Mouse (Mus musculus): ENCODE data around the gene Prtg. TPM values are rescaled to one million over a fixed set of nuclear protein-coding genes. Genes with fewer than 3 reads are reported as not detected.

Prtg gene
- total and polyA plus RNA-seq, 2 experiments from 2014 or later, result 0.65 to 4.4 TPM

- WGBS, result 65% methylated on average over 11 of the region's 11 CpGs
These were observed 27.7 kb upstream of the Prtg start for GRCm38 (mm10) chr9:72779004-72779403.

GRCm38 (mm10) chr9:72779733-72780132 is 26.9 kb upstream of the Prtg start:
- Histone ChIP-seq H3K36me3 (ENCODE audit: insufficient read depth, low read length) (no peaks in the 10 kb centered on the region), H3K9me3 (ENCODE audit: low read length) (no peaks in the 10 kb centered on the region), H3K4me3 (ENCODE audit: low read length) (no peak overlapping the region), H3K27ac (no peak overlapping the region), H3K4me2 (ENCODE audit: low read depth, low read length) (no peak overlapping the region), H3K4me1 (ENCODE audit: insufficient read depth, low read length) (no peaks in the 10 kb centered on the region), H3K27me3 (ENCODE audit: insufficient read depth, low read length) (no peaks in the 10 kb centered on the region), H3K9ac (replicated peaks; ENCODE audit: low read length) (no peak overlapping the region)
- 22% methylated on average over 4 of the region's 4 CpGs for WGBS
- TF ChIP-seq CTCF (IDR thresholded peaks at IDR 0.05; ENCODE audit: low read depth), result 0 out of 2 replicates have a peak, but pooled peaks have one; percentile 1
- ATAC-seq (no peak), DNase-seq (ENCODE audit: low spot score) (no peak)

More at GRCm38 (mm10) chr9:72779004-72779403, 27.7 kb upstream of the Prtg start:
- Histone ChIP-seq H3K27ac (no peak overlapping the region), H3K27me3 (ENCODE audit: insufficient read depth, low read length) (no peaks in the 10 kb centered on the region), H3K4me3 (ENCODE audit: low read length) (no peak overlapping the region), H3K9ac (replicated peaks; ENCODE audit: low read length) (no peak overlapping the region), H3K4me2 (ENCODE audit: low read depth, low read length) (no peak overlapping the region), H3K9me3 (ENCODE audit: low read length) (no peaks in the 10 kb centered on the region), H3K36me3 (ENCODE audit: insufficient read depth, low read length) (no peaks in the 10 kb centered on the region), H3K4me1 (ENCODE audit: insufficient read depth, low read length) (no peaks in the 10 kb centered on the region)
- no peak for ATAC-seq
- TF ChIP-seq CTCF (IDR thresholded peaks at IDR 0.05; ENCODE audit: low read depth), result no peak
- DNase-seq (ENCODE audit: low spot score), result no peak

DNA sequence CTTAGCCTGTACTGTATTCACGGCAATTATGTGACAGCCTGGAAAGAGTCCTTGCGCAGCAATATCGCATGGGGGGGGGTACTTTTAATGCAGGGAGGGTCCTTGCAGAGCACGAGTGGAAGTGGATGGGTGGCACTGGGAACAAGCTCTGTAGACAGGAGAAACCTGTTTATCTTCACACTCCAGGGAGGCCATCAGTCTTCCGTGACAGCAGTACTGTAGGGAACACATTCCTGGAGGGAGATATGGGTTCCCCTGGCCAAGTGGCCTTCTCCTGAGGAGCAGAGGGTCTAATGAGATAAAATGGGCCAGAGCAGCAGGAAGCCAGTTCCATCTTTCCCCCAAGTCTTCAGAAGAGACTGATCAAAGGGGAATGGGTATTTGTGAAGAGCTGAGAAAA is 26.0 kb upstream of the Prtg start:
- no peak overlapping the region for H3K9ac ChIP-seq (replicated peaks; ENCODE audit: low read length)
- no peaks in the 10 kb centered on the region for H3K36me3 ChIP-seq (ENCODE audit: insufficient read depth, low read length)
- H3K4me1 ChIP-seq (ENCODE audit: insufficient read depth, low read length), result no peaks in the 10 kb centered on the region
- no peak for DNase-seq (ENCODE audit: low spot score)
- no peaks in the 10 kb centered on the region for H3K9me3 ChIP-seq (ENCODE audit: low read length)
- no peak overlapping the region for H3K27ac ChIP-seq
- H3K27me3 ChIP-seq (ENCODE audit: insufficient read depth, low read length), result no peaks in the 10 kb centered on the region
- no peak for TF ChIP-seq CTCF (IDR thresholded peaks at IDR 0.05; ENCODE audit: low read depth)
- no peak for ATAC-seq
- no peak overlapping the region for H3K4me2 ChIP-seq (ENCODE audit: low read depth, low read length)
- 27% methylated on average over 5 of the region's 5 CpGs for WGBS
- H3K4me3 ChIP-seq (ENCODE audit: low read length), result no peak overlapping the region

- H3K9me3 ChIP-seq (ENCODE audit: low read length), result no peaks in the 10 kb centered on the region
- no peaks in the 10 kb centered on the region for H3K27me3 ChIP-seq (ENCODE audit: insufficient read depth, low read length)
- H3K4me3 ChIP-seq (ENCODE audit: low read length), result no peak overlapping the region
- TF ChIP-seq CTCF (IDR thresholded peaks at IDR 0.05; ENCODE audit: low read depth), result no peak
- WGBS, result 52% methylated on average over 4 of the region's 4 CpGs
- ATAC-seq (no peak), DNase-seq (ENCODE audit: low spot score) (no peak)
- H3K9ac ChIP-seq (replicated peaks; ENCODE audit: low read length), result no peak overlapping the region
- H3K4me1 ChIP-seq (ENCODE audit: insufficient read depth, low read length), result no peaks in the 10 kb centered on the region
- no peaks in the 10 kb centered on the region for H3K36me3 ChIP-seq (ENCODE audit: insufficient read depth, low read length)
- H3K27ac ChIP-seq, result no peak overlapping the region
- no peak overlapping the region for H3K4me2 ChIP-seq (ENCODE audit: low read depth, low read length)
These were observed 25.2 kb upstream of the Prtg start for GRCm38 (mm10) chr9:72781466-72781865.

DNA sequence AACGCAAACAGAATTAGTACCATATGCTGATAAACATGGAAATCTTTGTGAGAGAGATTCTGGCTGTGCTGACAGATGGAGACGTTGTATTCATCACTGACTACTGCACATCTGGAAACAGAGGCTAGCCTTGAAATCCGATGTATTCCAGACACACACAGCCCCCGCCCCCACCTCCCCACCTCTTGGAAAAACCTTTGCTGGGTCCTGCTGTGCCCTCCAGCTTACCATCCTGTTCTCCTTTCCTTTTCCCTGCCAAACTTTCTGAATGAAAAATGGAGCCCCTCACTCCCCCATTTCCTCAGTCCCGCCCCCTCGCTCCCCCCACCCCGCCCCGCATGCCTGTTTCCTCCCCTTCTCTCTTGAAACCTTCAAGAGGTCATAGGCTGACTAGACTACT is 24.6 kb upstream of the Prtg start:
- WGBS, result 46% methylated on average over 8 of the region's 8 CpGs
- Histone ChIP-seq H3K9me3 (ENCODE audit: low read length) (no peaks in the 10 kb centered on the region), H3K9ac (replicated peaks; ENCODE audit: low read length) (no peak overlapping the region), H3K36me3 (ENCODE audit: insufficient read depth, low read length) (no peaks in the 10 kb centered on the region), H3K27ac (no peak overlapping the region), H3K4me3 (ENCODE audit: low read length) (no peak overlapping the region), H3K4me2 (ENCODE audit: low read depth, low read length) (no peak overlapping the region), H3K27me3 (ENCODE audit: insufficient read depth, low read length) (no peaks in the 10 kb centered on the region), H3K4me1 (ENCODE audit: insufficient read depth, low read length) (no peaks in the 10 kb centered on the region)
- no peak for ATAC-seq
- TF ChIP-seq CTCF (IDR thresholded peaks at IDR 0.05; ENCODE audit: low read depth), result no peak
- no peak for DNase-seq (ENCODE audit: low spot score)

- Histone ChIP-seq H3K9ac (replicated peaks; ENCODE audit: low read length) (no peak overlapping the region), H3K4me2 (ENCODE audit: low read depth, low read length) (no peak overlapping the region), H3K4me1 (ENCODE audit: insufficient read depth, low read length) (no peaks in the 10 kb centered on the region), H3K27me3 (ENCODE audit: insufficient read depth, low read length) (no peaks in the 10 kb centered on the region), H3K4me3 (ENCODE audit: low read length) (no peak overlapping the region), H3K9me3 (ENCODE audit: low read length) (no peaks in the 10 kb centered on the region), H3K36me3 (ENCODE audit: insufficient read depth, low read length) (no peaks in the 10 kb centered on the region), H3K27ac (no peak overlapping the region)
- no peak for TF ChIP-seq CTCF (IDR thresholded peaks at IDR 0.05; ENCODE audit: low read depth)
- WGBS, result 97% methylated on average over 1 of the region's 1 CpGs
- ATAC-seq (no peak), DNase-seq (ENCODE audit: low spot score) (no peak)
These were observed 18.9 kb upstream of the Prtg start for GRCm38 (mm10) chr9:72787732-72788131.

DNA sequence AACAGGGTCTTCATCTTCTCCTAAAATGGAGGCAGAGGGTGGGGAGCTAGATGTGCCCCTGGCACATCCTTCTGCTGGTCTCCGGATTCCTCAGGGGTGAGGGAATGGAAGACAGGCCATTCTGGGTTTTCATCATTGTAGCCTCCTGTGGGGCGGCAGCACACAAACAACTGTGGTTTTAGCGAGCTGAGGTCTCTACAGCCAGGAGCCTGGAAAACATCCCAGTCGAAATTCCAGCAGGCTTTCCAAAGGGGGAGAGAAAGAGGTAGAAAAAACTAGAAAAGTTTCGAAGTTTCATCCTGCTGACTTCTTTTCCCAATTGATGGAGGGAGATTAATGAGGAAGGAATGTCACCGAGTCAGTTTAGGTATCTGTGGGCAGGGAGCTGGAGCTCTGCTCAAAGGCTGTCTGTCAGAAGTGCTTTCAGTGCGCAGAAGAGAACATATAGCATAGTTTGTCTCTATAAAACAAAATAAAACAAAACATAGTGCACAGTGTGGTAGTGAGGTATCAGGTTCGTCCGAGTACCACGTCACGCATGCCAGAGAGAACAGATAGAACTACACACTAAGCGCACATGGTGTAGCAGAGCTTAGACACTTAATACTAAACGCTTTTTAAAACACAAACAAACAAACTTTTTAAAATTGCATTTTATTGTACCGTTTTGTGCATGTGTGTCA is 16.0 kb upstream of the Prtg start:
- Histone ChIP-seq H3K4me2 (ENCODE audit: low read depth, low read length) (no peak overlapping the region), H3K4me3 (ENCODE audit: low read length) (no peak overlapping the region), H3K9me3 (ENCODE audit: low read length) (no peaks in the 10 kb centered on the region), H3K27ac (no peak overlapping the region), H3K36me3 (ENCODE audit: insufficient read depth, low read length) (no peaks in the 10 kb centered on the region), H3K4me1 (ENCODE audit: insufficient read depth, low read length) (no peaks in the 10 kb centered on the region), H3K9ac (replicated peaks; ENCODE audit: low read length) (no peak overlapping the region), H3K27me3 (ENCODE audit: insufficient read depth, low read length) (no peaks in the 10 kb centered on the region)
- no peak for TF ChIP-seq CTCF (IDR thresholded peaks at IDR 0.05; ENCODE audit: low read depth)
- DNase-seq (ENCODE audit: low spot score) (no peak), ATAC-seq (no peak)
- WGBS, result 52% methylated on average over 14 of the region's 14 CpGs
